Mouse (Mus musculus): ENCODE data around the gene Fdxr. TPM values are rescaled to one million over a fixed set of nuclear protein-coding genes. Genes with fewer than 3 reads are reported as not detected.

Gene Fdxr
- polyA plus RNA-seq, 1 experiment from 2014 or later, result 2.3 TPM

DNA sequence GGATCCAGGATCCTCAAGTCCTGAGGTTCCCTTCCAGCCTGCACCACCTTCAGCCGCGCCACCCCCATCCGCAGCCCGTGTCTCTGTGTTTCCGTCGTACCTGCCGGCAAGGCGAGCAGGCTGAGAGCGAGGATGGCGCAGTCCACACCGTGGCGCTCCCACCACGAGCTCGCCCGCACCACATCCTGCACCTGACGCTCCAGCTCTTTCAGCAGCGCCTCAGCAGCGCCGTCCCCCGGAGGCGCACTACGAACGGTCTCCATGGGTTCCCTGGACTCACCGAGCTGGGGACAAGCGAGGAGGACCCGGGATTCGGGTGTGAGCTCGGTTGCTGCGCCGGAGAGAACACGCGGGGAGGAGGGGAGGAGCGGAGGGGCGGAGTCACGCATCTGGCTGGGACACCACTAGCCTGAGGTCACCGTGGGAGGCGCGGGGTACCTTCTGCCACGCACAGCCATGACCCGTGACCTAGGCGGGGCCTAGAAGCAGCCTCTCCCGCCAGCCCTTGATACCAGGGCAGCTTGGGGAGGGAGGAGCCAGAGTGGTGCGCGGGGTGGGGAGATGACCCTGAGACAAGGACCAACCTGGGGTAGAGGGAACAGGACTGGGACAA lies 20.5 kb upstream of the Fdxr start, which contains the start of gene Fads6:
Gene Fads6 (minus strand): TSS at position 450 of the 613 bp plus-strand sequence.
- Histone ChIP-seq H3K36me3 (ENCODE audit: inconsistent target) (no peaks in the 10 kb centered on the region), H3K27ac (no peak within 1 kb of the TSS), H3K79me2 (ENCODE audit: inconsistent target) (no peaks in the 10 kb centered on the region), H3K4me3 (ENCODE audit: inconsistent target) (no peak within 1 kb of the TSS)
- 3% methylated on average over 44 of the region's 44 CpGs for WGBS (ENCODE audit: missing documents)

DNA sequence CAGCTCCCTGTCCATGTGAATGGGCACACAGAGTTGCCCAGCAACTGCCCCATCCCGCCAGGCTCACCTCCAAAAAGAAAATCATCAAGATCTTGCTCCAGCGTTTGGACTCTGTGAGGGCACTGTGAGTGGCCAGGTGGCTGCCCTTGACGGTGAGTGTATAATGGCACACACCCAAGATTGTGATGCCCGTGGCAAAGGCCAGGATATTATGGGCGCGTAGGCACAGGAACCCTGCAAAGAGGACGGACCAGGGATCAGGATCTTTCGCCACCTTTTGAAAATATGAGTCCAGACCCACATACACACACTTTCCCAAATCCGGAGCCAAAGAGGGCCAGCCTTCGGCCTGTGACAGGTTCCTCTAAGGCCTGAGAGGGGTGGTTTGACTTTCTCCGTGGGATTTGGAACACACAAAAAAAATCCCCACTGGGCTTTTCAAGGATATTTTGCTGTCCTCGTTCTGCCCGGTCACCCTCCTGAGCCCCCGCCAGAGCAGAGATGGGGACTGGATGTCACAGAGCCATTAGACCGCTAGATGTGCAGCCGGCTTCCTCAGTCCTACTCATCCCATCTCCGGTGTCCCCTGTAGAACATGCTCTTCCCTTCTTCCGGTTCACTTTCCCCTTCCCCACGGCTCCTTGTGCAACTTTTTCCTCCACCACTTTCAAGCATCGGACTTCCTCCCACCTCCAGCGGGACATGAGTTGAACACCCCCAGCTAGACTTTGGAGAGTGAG lies 19.8 kb upstream of the Fdxr start:
- Histone ChIP-seq H3K79me2 (ENCODE audit: inconsistent target) (no peaks in the 10 kb centered on the region), H3K27ac (no peak overlapping the region), H3K4me3 (ENCODE audit: inconsistent target) (no peak overlapping the region), H3K36me3 (ENCODE audit: inconsistent target) (no peaks in the 10 kb centered on the region)
- 66% methylated on average over 19 of the region's 21 CpGs for WGBS (ENCODE audit: missing documents)

DNA sequence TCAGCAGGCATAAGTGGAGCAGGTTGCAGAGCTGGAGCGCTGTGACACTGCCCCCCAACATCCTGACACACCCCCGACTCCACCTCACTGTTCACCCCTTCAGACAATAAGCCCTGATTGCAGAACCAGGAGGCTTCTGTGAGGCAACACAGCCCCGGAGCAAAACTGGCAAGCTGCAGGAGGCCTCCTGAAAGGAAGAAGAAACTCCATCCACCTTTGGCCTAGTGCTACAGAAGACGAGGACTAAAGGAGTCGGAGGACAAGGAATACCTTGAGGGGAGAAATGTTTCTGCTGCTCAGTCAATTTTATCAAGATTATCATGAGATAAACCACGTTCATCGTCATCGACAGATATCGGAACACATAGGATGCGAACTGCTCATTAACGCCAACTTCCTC lies 19.1 kb upstream of the Fdxr start:
- 86% methylated on average over 11 of the region's 11 CpGs for WGBS (ENCODE audit: missing documents)
- Histone ChIP-seq H3K36me3 (ENCODE audit: inconsistent target) (no peaks in the 10 kb centered on the region), H3K79me2 (ENCODE audit: inconsistent target) (no peaks in the 10 kb centered on the region), H3K27ac (no peak overlapping the region), H3K4me3 (ENCODE audit: inconsistent target) (no peak overlapping the region)

DNA sequence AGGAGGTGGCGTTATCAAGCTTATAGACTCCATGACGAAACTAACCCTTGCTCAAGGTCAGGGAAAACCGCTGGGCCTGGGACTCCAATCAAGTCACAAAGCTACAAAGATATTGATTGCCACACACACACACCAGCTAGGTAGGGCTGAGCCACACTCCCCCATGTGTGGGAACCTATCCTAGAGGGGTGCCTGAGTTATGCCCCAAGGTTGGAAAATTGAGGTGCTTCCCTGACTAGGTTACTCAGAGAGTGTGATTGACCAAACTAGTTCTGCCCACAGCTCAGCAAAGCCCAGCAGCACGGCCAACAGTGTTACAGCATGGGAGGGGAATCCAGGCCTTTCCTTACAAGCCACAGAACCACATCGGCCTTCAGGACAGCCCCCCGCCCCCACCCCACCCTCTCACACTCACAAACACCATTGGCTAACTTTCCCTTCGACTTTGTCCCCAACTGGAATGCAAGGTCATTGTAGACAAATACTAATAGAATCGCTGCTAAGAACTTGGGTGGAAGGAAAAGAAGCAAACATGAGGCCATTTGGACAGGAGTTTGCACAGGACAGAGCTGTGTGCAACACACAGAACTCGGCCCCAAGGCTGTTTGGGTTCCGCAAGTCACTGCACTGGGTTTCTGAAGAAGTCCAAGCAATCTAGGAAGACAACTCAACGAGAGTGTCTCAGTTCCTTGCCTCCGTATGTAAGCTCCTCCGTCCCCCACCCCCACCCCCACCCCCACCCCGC lies 16.0 kb upstream of the Fdxr start:
- no peak overlapping the region for H3K27ac ChIP-seq
- H3K36me3 ChIP-seq (ENCODE audit: inconsistent target), result no peaks in the 10 kb centered on the region
- WGBS (ENCODE audit: missing documents), result 88% methylated on average over 12 of the region's 14 CpGs
- H3K79me2 ChIP-seq (ENCODE audit: inconsistent target), result no peaks in the 10 kb centered on the region
- no peak overlapping the region for H3K4me3 ChIP-seq (ENCODE audit: inconsistent target)

DNA sequence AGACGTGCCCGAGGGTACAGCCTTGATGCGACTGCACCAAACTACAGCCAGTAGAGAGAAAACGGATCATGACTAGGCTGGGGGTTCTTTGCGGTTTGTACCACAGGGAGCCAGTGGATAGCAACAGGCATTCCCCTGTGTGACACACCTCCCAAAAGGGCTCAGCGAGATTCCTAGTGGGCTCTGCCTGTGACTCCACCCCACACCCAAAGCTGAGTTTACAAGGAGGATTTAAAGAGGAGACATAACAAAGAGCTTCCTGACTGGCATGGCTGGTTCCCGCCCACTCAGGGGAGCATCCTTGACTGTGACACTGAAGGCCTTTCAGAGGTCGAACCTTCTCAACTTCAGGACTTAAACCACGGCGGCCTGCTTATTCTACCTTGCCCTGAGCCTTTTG lies 14.7 kb upstream of the Fdxr start:
- Histone ChIP-seq H3K36me3 (ENCODE audit: inconsistent target) (no peaks in the 10 kb centered on the region), H3K4me3 (ENCODE audit: inconsistent target) (no peak overlapping the region), H3K79me2 (ENCODE audit: inconsistent target) (no peaks in the 10 kb centered on the region), H3K27ac (no peak overlapping the region)
- 97% methylated on average over 10 of the region's 10 CpGs for WGBS (ENCODE audit: missing documents)

DNA sequence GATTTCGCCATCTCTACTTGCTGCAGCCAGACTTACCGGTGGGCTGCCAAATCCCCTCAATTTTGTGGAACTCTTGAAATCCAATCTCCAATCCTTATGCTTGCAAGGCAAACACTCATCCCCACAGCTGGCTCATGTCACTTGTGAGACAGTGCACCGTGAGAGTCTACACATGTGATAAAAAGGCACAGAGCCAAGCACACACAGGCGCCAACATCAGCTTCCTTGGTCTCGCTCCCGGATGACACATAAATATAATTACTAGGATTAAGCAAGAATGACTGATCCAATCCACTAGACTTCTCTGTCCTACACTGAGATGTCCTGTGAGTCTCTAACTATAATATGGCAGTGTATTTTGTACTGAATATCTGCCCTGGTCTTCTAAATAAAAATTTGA lies 14.1 kb upstream of the Fdxr start:
- 74% methylated on average over 6 of the region's 6 CpGs for WGBS (ENCODE audit: missing documents)
- no peaks in the 10 kb centered on the region for H3K36me3 ChIP-seq (ENCODE audit: inconsistent target)
- no peak overlapping the region for H3K27ac ChIP-seq

DNA sequence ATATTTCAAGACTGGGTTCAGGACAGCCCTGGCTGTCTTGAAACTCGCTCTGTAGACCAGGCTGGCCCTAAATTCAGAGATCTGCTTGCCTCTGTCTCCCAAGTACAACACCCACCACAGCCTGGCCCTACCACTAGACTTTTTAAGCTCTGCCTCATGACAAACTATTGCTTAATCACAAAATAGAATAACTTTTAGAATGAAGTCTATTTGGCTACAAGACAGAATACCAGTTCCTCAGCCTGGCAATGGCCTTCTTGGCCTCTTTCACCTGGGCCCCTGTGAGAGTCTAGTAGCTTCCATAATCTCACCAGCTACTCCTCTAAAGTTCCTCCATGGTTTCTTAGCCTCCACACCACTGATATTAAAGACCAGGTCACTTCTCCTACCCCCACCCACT lies 13.5 kb upstream of the Fdxr start:
- Histone ChIP-seq H3K27ac (no peak overlapping the region), H3K4me3 (ENCODE audit: inconsistent target) (no peak overlapping the region), H3K79me2 (ENCODE audit: inconsistent target) (no peaks in the 10 kb centered on the region), H3K36me3 (ENCODE audit: inconsistent target) (no peaks in the 10 kb centered on the region)
- WGBS (ENCODE audit: missing documents), result 100% methylated on average over 1 of the region's 1 CpGs

More for the DNA sequence above, 14.1 kb upstream of the Fdxr start:
- H3K4me3 ChIP-seq (ENCODE audit: inconsistent target), result no peak overlapping the region
- no peaks in the 10 kb centered on the region for H3K79me2 ChIP-seq (ENCODE audit: inconsistent target)

DNA sequence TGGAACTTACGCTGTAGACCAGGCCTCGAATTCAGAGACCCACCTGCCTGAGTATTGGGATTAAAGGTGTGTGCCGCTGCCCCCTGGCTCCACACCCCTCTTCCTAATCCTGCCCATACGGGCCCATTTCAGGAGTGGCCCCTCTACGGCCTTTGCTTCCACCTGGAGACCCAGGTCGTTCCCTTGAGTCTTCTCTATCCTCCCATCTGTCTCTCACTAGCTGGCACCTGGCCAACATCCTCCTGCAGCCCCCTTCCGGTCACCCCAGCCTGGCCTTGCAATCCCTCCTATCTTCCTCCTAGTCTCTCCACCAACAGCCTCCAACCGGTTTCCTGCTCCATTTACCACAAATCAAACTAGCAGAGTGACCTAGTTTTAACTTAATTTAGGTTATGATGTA lies 13.0 kb upstream of the Fdxr start:
- no peaks in the 10 kb centered on the region for H3K36me3 ChIP-seq (ENCODE audit: inconsistent target)
- no peak overlapping the region for H3K27ac ChIP-seq
- no peaks in the 10 kb centered on the region for H3K79me2 ChIP-seq (ENCODE audit: inconsistent target)
- 69% methylated on average over 8 of the region's 8 CpGs for WGBS (ENCODE audit: missing documents)
- H3K4me3 ChIP-seq (ENCODE audit: inconsistent target), result no peak overlapping the region

DNA sequence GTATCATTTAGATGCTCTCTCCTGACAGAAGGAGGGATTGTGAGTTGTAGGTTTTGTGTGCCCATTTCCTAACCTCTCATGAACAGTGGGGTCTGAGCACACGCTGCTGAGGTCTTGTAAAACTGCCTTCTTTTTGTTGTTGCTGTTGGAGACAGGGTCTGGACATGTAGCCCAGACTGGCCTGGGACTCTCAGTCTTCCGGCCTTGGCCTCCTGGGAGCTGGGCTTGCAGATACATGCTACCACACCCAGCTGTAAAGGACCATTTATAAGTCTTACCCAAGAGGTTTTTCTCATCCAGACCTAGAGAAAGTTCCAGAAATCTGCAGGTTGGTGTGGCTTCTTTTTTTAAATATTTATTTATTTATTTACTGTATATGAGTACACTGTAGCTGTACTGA lies 11.5 kb upstream of the Fdxr start:
- 100% methylated on average over 1 of the region's 2 CpGs for WGBS (ENCODE audit: missing documents)
- Histone ChIP-seq H3K36me3 (ENCODE audit: inconsistent target) (no peaks in the 10 kb centered on the region), H3K4me3 (ENCODE audit: inconsistent target) (no peak overlapping the region), H3K79me2 (ENCODE audit: inconsistent target) (no peaks in the 10 kb centered on the region), H3K27ac (no peak overlapping the region)

DNA sequence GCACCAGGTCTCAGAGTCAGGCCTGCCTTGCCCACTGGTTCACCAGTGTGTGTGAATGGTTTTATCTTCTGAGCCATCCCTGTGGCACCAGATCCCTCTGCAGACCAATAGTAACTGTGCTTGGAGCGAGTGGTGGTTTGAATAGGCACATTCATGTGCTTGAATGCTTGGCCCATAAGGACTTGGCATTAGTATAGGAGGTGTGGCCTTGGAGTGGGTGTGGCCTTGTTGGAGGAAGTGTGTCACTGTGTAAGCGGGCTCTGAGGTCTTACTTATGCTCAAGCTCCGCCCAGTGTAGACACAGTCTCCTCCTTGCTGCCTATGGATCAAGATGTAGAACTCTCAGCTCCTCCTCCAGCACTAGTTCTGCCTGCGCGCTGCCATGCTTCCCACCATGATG lies 10.5 kb upstream of the Fdxr start:
- H3K79me2 ChIP-seq (ENCODE audit: inconsistent target), result no peaks in the 10 kb centered on the region
- 95% methylated on average over 5 of the region's 5 CpGs for WGBS (ENCODE audit: missing documents)

DNA sequence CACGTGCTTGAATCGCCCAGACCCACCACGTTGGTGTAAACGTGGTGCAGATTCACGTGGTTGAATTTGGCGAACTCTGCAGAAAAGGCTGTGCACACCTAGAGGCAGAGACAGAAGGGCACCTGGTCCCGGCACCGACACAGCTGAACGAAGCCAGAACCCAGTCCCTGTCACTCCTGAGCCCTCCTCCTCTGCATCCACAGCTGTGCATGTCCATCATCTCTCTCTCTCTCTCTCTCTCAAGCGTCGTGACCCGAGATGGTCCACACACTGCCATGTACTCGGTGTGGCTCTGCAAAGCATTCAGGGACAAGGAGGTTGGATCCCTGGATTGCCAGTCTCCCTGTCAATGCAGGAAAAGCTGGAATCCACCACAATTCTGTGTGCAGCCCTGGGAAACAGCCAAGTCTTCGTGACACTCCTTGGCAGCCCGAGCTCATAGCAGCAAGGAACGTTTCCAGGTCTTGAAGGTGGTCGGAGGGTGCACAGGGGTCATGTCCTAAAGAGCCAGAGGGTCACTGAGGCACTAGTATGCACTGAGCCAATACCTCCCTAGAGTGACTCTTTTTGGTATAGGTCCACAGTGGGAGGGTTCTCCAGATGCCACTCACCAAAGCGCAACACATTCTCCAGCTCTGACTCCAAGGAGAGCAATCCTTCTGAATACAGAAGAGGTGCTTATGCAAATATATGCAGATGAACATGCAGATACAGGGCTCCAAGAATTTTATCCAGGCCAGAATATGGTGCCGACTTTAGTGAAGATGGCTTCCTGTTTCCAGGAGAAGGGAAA lies 9.5 kb upstream of the Fdxr start:
- Histone ChIP-seq H3K4me3 (ENCODE audit: inconsistent target) (no peak overlapping the region), H3K36me3 (ENCODE audit: inconsistent target) (no peaks in the 10 kb centered on the region), H3K79me2 (ENCODE audit: inconsistent target) (no peaks in the 10 kb centered on the region), H3K27ac (no peak overlapping the region)
- 86% methylated on average over 19 of the region's 19 CpGs for WGBS (ENCODE audit: missing documents)

More for the DNA sequence above, 10.5 kb upstream of the Fdxr start:
- Histone ChIP-seq H3K4me3 (ENCODE audit: inconsistent target) (no peak overlapping the region), H3K27ac (no peak overlapping the region), H3K36me3 (ENCODE audit: inconsistent target) (no peaks in the 10 kb centered on the region)

DNA sequence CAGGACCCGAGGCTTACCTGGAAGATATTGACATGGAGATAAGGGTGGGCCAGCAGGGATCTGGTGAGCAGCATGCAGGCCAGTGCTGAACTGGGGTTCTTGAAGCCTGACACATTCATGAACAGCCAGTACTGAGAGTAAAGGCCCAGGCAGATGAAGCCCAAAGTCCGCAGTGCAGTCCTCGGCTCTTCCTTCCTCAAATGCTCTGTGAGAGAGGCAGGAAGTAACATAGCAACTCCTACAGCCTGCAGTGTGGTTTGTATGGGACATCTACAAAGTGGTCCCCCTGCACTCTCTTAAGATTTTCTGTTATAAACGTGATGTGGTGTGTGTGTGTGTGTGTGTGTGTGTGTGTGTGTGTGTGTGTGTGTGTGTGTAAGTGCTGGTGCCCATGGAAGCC lies 8.4 kb upstream of the Fdxr start:
- Histone ChIP-seq H3K36me3 (ENCODE audit: inconsistent target) (no peaks in the 10 kb centered on the region), H3K79me2 (ENCODE audit: inconsistent target) (no peaks in the 10 kb centered on the region), H3K4me3 (ENCODE audit: inconsistent target) (no peak overlapping the region), H3K27ac (peak overlapping the region; percentile 52)
- WGBS (ENCODE audit: missing documents), result 7% methylated on average over 4 of the region's 4 CpGs

DNA sequence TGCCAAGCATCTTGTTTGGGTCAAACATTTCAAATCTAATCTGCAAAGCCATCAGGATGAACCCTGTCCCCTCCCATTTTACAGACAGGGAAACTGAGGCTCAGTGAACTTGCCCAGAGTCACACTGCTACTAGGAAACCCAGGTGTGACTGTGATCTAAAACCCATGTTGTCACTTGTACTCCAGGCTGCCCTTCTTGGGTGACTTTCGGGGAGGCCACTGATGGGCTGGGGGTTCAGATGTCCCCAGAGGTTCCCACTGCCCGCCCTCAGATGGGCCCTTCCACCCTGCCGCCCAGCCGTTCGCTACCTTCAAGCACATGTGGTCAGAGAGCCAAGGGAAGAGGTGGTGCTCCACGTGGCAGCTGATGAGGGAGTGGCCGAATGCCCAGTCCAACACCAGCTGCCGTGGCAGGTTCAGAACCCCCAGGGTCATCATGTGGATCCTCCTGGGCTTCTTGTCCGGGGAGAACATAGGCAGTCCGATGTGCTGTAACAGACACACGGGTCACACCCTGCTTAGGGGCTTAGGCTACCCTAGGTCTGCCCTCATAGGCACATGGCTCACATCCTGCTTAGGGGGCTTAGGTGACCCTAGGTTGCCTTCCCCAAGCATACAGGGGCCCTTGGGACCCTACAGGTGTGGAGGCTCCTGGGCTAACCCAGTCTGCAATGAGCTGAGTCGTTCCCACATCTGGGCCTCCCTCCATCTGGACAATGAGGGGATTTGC lies 7.2 kb upstream of the Fdxr start:
- WGBS (ENCODE audit: missing documents), result 93% methylated on average over 12 of the region's 12 CpGs
- H3K36me3 ChIP-seq (ENCODE audit: inconsistent target), result no peaks in the 10 kb centered on the region
- no peak overlapping the region for H3K27ac ChIP-seq

DNA sequence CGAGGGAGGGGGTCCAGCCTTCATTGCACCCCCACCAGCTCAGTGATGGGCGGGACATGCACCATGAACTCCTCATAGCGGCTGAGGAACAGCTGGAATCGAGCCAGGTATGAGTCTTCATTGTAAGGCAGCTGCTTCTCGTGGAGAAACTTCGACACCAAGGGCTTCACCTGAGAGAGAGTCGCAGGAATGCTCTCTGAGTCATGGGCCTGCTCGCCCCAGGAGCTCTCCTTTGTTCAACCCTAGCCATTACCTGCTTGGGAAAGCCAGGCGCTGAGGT lies 6.6 kb upstream of the Fdxr start:
- WGBS (ENCODE audit: missing documents), result 93% methylated on average over 9 of the region's 9 CpGs
- H3K27ac ChIP-seq, result no peak overlapping the region
- no peaks in the 10 kb centered on the region for H3K79me2 ChIP-seq (ENCODE audit: inconsistent target)
- H3K36me3 ChIP-seq (ENCODE audit: inconsistent target), result no peaks in the 10 kb centered on the region
- H3K4me3 ChIP-seq (ENCODE audit: inconsistent target), result no peak overlapping the region

More for the DNA sequence above, 7.2 kb upstream of the Fdxr start:
- Histone ChIP-seq H3K79me2 (ENCODE audit: inconsistent target) (no peaks in the 10 kb centered on the region), H3K4me3 (ENCODE audit: inconsistent target) (no peak overlapping the region)

Measured in macrophage (primary cell).